Mouse (Mus musculus) bone marrow, adult 2 months (tissue): ENCODE measurements around the gene Gbp2b.

Source experiments
- CTCF ChIP-seq: fragments of 200-500 bp; IDR thresholded peaks from 2 replicates; pipeline ENCODE4 v1.5.1; 2011; ENCODE audit warnings: low read length, control low read depth; ENCODE audit not compliant: control insufficient read depth, insufficient read depth
- POLR2A ChIP-seq: fragments of 200-500 bp; IDR thresholded peaks from 2 replicates; pipeline ENCODE4 v1.6.1; 2011; ENCODE audit warnings: low read depth, mild to moderate bottlenecking, control low read depth, low read length, borderline replicate concordance; ENCODE audit not compliant: control insufficient read depth

GRCm38 (mm10) chr3:142546690-142547089 is 48.0 kb upstream of the Gbp2b start:
- TF ChIP-seq CTCF (no peak), POLR2A (no peak)
